Mouse (Mus musculus) liver, embryonic 14.5 days (tissue): Measurements from ENCODE around the gene Zfp759. TPM values are rescaled to one million over a fixed set of nuclear protein-coding genes. Genes with fewer than 3 reads are reported as not detected.

Experiments
- ATAC-seq: fragments of 200-750 bp; cut with Nextera tagmentation; 2 replicates; pipeline ENCODE4 v1.8.0; 2017; ENCODE audit warnings: moderate number of reproducible peaks, mild to moderate bottlenecking, moderate library complexity; ENCODE audit not compliant: insufficient read depth
- DNase-seq, 3 experiments: peaks; one replicate each; pipeline ENCODE4 v3.0.0-alpha.2; 2012 to 2013; ENCODE audit warnings: low read depth in 3 of 3, low spot score in 3 of 3
- H3K27ac ChIP-seq: fragments of 300-500 bp; sonication (generic); 2 replicates; pipeline ENCODE4 v1.5.1; 2014; ENCODE audit warnings: moderate library complexity, mild to moderate bottlenecking, control low read depth, inconsistent platforms
- H3K27me3 ChIP-seq: fragments of 300-500 bp; sonication (generic); 2 replicates; pipeline ENCODE4 v1.6.1; 2014; ENCODE audit warnings: mild to moderate bottlenecking, low read length, moderate library complexity; ENCODE audit not compliant: control insufficient read depth, insufficient read depth
- H3K36me3 ChIP-seq: fragments of 300-500 bp; sonication (generic); replicated peaks from 2 replicates; pipeline ENCODE4 v1.6.1; 2014; ENCODE audit warnings: low read depth; ENCODE audit not compliant: control insufficient read depth, insufficient read depth
- H3K4me1 ChIP-seq, 2 experiments: fragments of 200-500 bp in 1 of 2; fragments of 300-500 bp in 1 of 2; sonication (generic) in 1 of 2; replicated peaks; 2 replicates each; pipeline ENCODE4 v1.6.1; 2012 to 2014; ENCODE audit warnings: antibody characterized with exemption in 1 of 2, inconsistent platforms in 1 of 2, low read length in 1 of 2; ENCODE audit not compliant: control insufficient read depth in 2 of 2, insufficient read depth in 2 of 2
- H3K4me2 ChIP-seq: fragments of 300-500 bp; sonication (generic); 2 replicates; pipeline ENCODE4 v1.6.1; 2014; ENCODE audit warnings: low read depth, mild to moderate bottlenecking, control low read depth, moderate library complexity
- H3K4me3 ChIP-seq, 2 experiments: fragments of 200-500 bp in 1 of 2; fragments of 300-500 bp in 1 of 2; sonication (generic) in 1 of 2; 2 replicates each; pipeline ENCODE4 v1.5.1; 2012 to 2014; ENCODE audit warnings: low read depth in 2 of 2, low read length in 2 of 2, mild to moderate bottlenecking in 2 of 2, control low read depth in 1 of 2, inconsistent platforms in 1 of 2, moderate library complexity in 1 of 2; ENCODE audit not compliant: insufficient read depth in 1 of 2
- H3K9ac ChIP-seq: fragments of 300-500 bp; sonication (generic); replicated peaks from 2 replicates; pipeline ENCODE4 v1.6.1; 2014; ENCODE audit warnings: mild to moderate bottlenecking, control low read depth, moderate library complexity
- H3K9me3 ChIP-seq: fragments of 300-500 bp; sonication (generic); 2 replicates; pipeline ENCODE4 v1.6.1; 2016; ENCODE audit warnings: low read length, mixed read lengths; ENCODE audit not compliant: control insufficient read depth
- CTCF ChIP-seq: IDR thresholded peaks from 2 replicates; pipeline ENCODE4 v1.5.1; 2016; ENCODE audit warnings: antibody characterized with exemption, low read depth, control low read depth
- EP300 ChIP-seq: IDR thresholded peaks from 2 replicates; pipeline ENCODE4 v1.6.1; 2016; ENCODE audit warnings: antibody characterized with exemption, low read depth
- WGBS: fragments of 180-500 bp; shearing (Covaris S2); extraction: QIAGEN DNeasy Blood & Tissue Kit; methylation state at CpG from one replicate; pipeline ENCODE4 v1.1.7; 2014; ENCODE audit not compliant: insufficient replicate concordance; 5-methylcytosine and 5-hydroxymethylcytosine counted together
- polyA plus RNA-seq, 2 experiments: library from polyadenylated mRNA; depleted of rRNA in 1 of 2; stranded (reverse) in 1 of 2; unstranded in 1 of 2; fragments of >200 nt; fragmentation: Nextera tagmentation in 1 of 2; extraction: Ambion mirVana in 1 of 2; gene quantifications; 2 replicates each; pipeline versions ENCODE4 v1.2.1 to v1.2.3; 2012 to 2014

Zfp759 gene
- polyA plus RNA-seq, 2 experiments: 0.33 to 0.38 TPM

DNA sequence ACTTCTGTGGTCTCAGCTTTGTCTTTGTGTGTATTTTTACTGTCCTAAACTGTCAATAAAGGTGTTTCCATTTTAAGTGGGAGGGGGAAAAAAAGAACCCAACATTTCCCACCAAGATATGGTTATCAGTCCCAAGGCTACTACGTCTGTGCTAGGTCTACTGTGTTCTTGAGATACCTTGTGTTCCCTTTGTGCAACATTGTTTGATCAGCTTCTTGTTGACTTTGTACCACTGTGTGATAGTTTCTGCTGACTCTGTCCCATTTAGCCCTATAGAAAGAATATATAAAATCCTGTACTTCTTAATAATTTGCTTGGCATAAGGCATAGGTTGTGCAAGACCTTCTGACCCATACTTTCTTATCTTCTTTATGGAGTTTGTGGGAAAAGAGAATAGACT is 31.3 kb upstream of the Zfp759 start:
- no peak overlapping the region for H3K27ac ChIP-seq
- DNase-seq (no peak), ATAC-seq (no peak)
- H3K9ac ChIP-seq: no peak overlapping the region
- no peaks in the 10 kb centered on the region for H3K27me3 ChIP-seq
- no peak overlapping the region for H3K4me3 ChIP-seq
- no peaks in the 10 kb centered on the region for H3K36me3 ChIP-seq
- H3K4me2 ChIP-seq: no peak overlapping the region
- TF ChIP-seq EP300: no peak
- no peak for TF ChIP-seq CTCF
- no peaks in the 10 kb centered on the region for H3K4me1 ChIP-seq
- H3K9me3 ChIP-seq: no peaks in the 10 kb centered on the region
- 29% methylated on average over 1 of the region's 1 CpGs for WGBS

DNA sequence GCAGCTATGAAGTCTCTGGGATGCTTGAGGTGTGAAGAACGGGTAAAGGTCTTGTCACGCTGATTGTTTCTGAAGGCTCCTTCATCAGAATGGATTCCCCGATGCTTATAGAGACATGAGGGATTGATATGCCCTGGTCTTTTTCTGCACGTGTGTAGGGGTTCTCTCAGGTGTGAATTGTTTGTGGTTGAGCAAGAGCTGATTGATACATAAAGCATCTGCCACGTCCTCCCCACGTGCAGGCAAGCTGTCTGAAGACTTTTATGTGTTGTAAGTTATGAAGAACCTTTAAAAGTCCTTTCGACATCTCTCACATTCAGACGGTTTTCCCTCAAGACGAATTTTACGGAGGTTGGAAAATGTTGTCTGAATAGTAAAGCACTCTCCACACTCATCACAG is 23.6 kb upstream of the Zfp759 start, which contains the start of gene Zfp708:
Gene Zfp708, minus strand, starts transcription at position 101 of the 400 bp plus-strand sequence.
- WGBS: 69% methylated on average over 10 of the region's 10 CpGs
- DNase-seq (no peak), ATAC-seq (no peak)
- no peak within 1 kb of the TSS for H3K4me2 ChIP-seq
- H3K9me3 ChIP-seq: no peaks in the 10 kb centered on the region
- no peaks in the 10 kb centered on the region for H3K27me3 ChIP-seq
- TF ChIP-seq EP300 (no peak), CTCF (no peak)
- no peak within 1 kb of the TSS for H3K27ac ChIP-seq
- H3K9ac ChIP-seq: no peak within 1 kb of the TSS
- H3K4me3 ChIP-seq: no peak within 1 kb of the TSS
- no peaks in the 10 kb centered on the region for H3K4me1 ChIP-seq
- H3K36me3 ChIP-seq: no peaks in the 10 kb centered on the region; the same call in 1 of the 2 replicates

DNA sequence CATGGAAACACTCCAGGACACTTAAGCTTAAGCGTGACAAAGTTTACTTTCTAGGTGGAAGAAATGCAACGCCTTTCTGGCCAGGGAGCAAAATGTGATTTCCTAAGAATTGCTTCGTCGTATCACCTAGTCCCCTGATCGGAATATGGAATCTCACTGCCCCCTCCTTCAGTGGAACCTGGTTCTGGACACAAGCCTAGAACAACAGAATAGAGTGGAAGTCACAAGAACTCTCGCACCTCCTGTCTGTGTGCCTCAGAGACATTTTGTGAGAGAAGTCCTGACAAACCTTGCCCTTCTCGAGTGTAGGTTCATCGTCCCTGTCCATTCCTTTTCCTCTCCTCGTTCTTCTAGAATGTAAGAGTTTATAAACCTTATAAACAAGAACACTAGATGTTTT is 13.8 kb upstream of the Zfp759 start:
- Histone ChIP-seq H3K4me3 (peak overlapping the region; percentile 71 to 84), H3K27ac (peak overlapping the region; percentile 84), H3K27me3 (no peaks in the 10 kb centered on the region), H3K9me3 (no peaks in the 10 kb centered on the region), H3K9ac (peak overlapping the region; percentile 90), H3K36me3 (no peaks in the 10 kb centered on the region; the same call in 1 of the 2 replicates), H3K4me1 (peaks cover 5 to 7% of the 10 kb centered on the region in 2 experiments), H3K4me2 (peak overlapping the region; percentile 74)
- ATAC-seq (peak; percentile 7), DNase-seq (no peak)
- 56% methylated on average over 9 of the region's 9 CpGs for WGBS
- TF ChIP-seq CTCF (no peak), EP300 (no peak)

DNA sequence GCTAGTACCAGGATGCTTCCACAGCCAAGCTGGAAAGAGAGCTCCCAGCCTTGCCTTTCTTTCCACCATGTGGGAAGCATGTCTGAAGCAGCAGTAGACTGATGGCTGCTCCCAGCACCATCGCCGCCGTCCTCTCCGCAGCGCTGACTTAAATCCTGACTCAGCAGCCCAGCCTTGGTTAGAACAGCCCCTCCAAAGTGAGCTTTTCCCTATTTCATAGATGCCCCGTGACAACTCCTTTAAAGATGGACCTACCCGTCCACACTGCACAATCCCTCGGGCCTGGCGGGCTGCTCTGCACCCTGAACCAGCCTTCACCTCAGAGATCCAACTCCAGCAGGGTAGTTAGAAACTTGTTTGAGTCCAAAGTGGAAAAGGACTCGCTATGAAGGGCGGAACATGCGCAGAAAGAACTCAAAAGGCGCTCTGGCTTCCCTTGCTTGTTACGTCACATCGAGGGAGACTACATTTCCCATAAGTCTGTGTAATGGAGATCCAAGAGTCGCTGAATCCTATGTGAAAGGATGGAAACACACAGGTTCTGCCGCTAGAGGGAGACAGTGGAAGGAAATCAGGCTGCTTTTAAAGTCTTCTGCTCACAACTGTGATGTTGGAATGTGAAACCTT is 13.2 kb upstream of the Zfp759 start, which contains the start of gene Gm28557:
Gene Gm28557, minus strand, starts transcription at position 411 of the 627 bp plus-strand sequence.
- H3K9me3 ChIP-seq: no peaks in the 10 kb centered on the region
- peak; percentile 96 for ATAC-seq
- H3K27me3 ChIP-seq: no peaks in the 10 kb centered on the region
- H3K9ac ChIP-seq: peak within 1 kb of the TSS; percentile 90
- peaks cover 5 to 7% of the 10 kb centered on the region in 2 experiments for H3K4me1 ChIP-seq
- H3K4me2 ChIP-seq: peak within 1 kb of the TSS; percentile 74
- H3K4me3 ChIP-seq: peak within 1 kb of the TSS; percentile 71 to 84
- no peaks in the 10 kb centered on the region; the same call in 1 of the 2 replicates for H3K36me3 ChIP-seq
- WGBS: under 1% methylated on average over 17 of the region's 17 CpGs
- peak; percentile 95 to 98 (median 96) for DNase-seq
- TF ChIP-seq CTCF (peak; percentile 90), EP300 (no peak)
- peak within 1 kb of the TSS; percentile 84 for H3K27ac ChIP-seq

DNA sequence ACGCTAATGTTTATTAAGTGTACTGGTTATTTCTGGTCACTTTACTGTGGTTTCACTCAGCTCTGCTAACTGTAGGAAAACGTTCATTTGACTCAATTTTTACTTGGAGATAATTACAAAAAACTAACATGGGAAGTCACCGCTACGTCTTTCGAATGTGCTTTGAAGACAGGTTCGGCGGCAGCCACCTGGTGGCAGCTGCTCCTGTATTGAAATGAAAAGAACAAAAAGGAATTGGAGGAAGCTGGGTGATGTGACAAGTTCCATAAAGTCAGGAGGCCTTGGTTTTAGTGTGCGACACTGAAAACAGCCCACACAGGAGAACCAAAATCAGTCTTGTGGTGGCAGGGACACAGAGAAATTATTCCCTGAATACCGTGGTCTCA is 12.6 kb upstream of the Zfp759 start:
- H3K27ac ChIP-seq: no peak overlapping the region; the same call in 1 of the 2 replicates
- no peaks in the 10 kb centered on the region for H3K9me3 ChIP-seq
- H3K27me3 ChIP-seq: no peaks in the 10 kb centered on the region
- 6% methylated on average over 9 of the region's 9 CpGs for WGBS
- H3K9ac ChIP-seq: peak overlapping the region; percentile 55
- TF ChIP-seq CTCF (no peak; the same call in 1 of the 2 replicates), EP300 (no peak)
- peak; percentile 51 for ATAC-seq
- no peak for DNase-seq
- H3K4me2 ChIP-seq: peak overlapping the region; percentile 74
- peak overlapping the region; percentile 42 to 84 for H3K4me3 ChIP-seq
- H3K4me1 ChIP-seq: peaks cover 5 to 7% of the 10 kb centered on the region in 2 experiments
- H3K36me3 ChIP-seq: no peaks in the 10 kb centered on the region; the same call in 1 of the 2 replicates
